Mouse (Mus musculus) monocyte, adult 5-6 weeks (primary cell): ENCODE measurements around the gene Hnrnpa0. TPM values are rescaled to one million over a fixed set of nuclear protein-coding genes. Genes with fewer than 3 reads are reported as not detected.

ENCODE experiments used
- ATAC-seq: fragments of 153-309, 156-312 bp; replicated peaks from 2 replicates; pipeline ENCODE4 v1.8.0; 2017; ENCODE audit warnings: mild to moderate bottlenecking; ENCODE audit not compliant: low TSS enrichment, insufficient number of reproducible peaks, severe bottlenecking, poor library complexity, low FRiP score
- total RNA-seq: library from RNA; stranded (forward); fragments of 200-1000, 200-491, 200-594 nt; gene quantifications from 3 replicates; pipeline ENCODE4 v1.2.3, GENCODE M21; 2017

Gene Hnrnpa0
- total RNA-seq, 1 experiment from 2014 or later, result 52.6 TPM

- peak; percentile 85 for ATAC-seq
These were observed 664 bp upstream of the Hnrnpa0 start for GRCm38 (mm10) chr13:58128768-58129671.

GRCm38 (mm10) chr13:58127766-58128361 is 492 bp downstream of the Hnrnpa0 start:
- no peak for ATAC-seq

- no peak for ATAC-seq
These were observed 1.2 kb downstream of the Hnrnpa0 start for GRCm38 (mm10) chr13:58126862-58127765.

- ATAC-seq, result 0 out of 2 replicates have a peak, but pooled peaks have one; percentile 30
These were observed 2.2 kb downstream of the Hnrnpa0 start for GRCm38 (mm10) chr13:58126126-58126525.

GRCm38 (mm10) chr13:58124989-58125388 is 3.4 kb downstream of the Hnrnpa0 start:
- ATAC-seq, result no peak

- ATAC-seq, result no peak
These were observed 4.1 kb downstream of the Hnrnpa0 start for GRCm38 (mm10) chr13:58124278-58124677.

GRCm38 (mm10) chr13:58123381-58123780 is 5.0 kb downstream of the Hnrnpa0 start:
- no peak for ATAC-seq

GRCm38 (mm10) chr13:58122786-58123297 is 5.5 kb downstream of the Hnrnpa0 start:
- no peak for ATAC-seq

- ATAC-seq, result no peak
These were observed 10.9 kb downstream of the Hnrnpa0 start for GRCm38 (mm10) chr13:58117318-58118017.

GRCm38 (mm10) chr13:58116801-58117200 is 11.6 kb downstream of the Hnrnpa0 start:
- no peak for ATAC-seq

- ATAC-seq, result peak; percentile 16; the same call in 1 of the 2 replicates
These were observed 13.1 kb downstream of the Hnrnpa0 start for GRCm38 (mm10) chr13:58115227-58115626.

- peak; percentile 28; the same call in 1 of the 2 replicates for ATAC-seq
These were observed 15.1 kb downstream of the Hnrnpa0 start, which contains the start of gene Klhl3 for GRCm38 (mm10) chr13:58113061-58113900. Gene Klhl3 (minus strand): TSS chr13:58113592.

GRCm38 (mm10) chr13:58112601-58113041 is 15.7 kb downstream of the Hnrnpa0 start:
- no peak for ATAC-seq

- no peak for ATAC-seq
These were observed 16.2 kb downstream of the Hnrnpa0 start for GRCm38 (mm10) chr13:58112191-58112590.

- ATAC-seq, result no peak
These were observed 17.1 kb downstream of the Hnrnpa0 start for GRCm38 (mm10) chr13:58111306-58111705.

GRCm38 (mm10) chr13:58090643-58091042 is 37.7 kb downstream of the Hnrnpa0 start:
- ATAC-seq, result no peak

- no peak for ATAC-seq
These were observed 44.0 kb downstream of the Hnrnpa0 start for GRCm38 (mm10) chr13:58084396-58084795.
